Mouse (Mus musculus): ENCODE data around the gene Smarca5. TPM values are rescaled to one million over a fixed set of nuclear protein-coding genes. Genes with fewer than 3 reads are reported as not detected.
"Not testable (repeated sequence)": the region's sequence is repeated elsewhere in the genome, so short reads cannot be mapped to it uniquely, and the experiment has no call there.

Smarca5 gene
- 54.8 and 59.3 TPM in 2 replicates for polyA plus RNA-seq (2015; fragmentation: Nextera tagmentation; extraction: Ambion mirVana)

DNA sequence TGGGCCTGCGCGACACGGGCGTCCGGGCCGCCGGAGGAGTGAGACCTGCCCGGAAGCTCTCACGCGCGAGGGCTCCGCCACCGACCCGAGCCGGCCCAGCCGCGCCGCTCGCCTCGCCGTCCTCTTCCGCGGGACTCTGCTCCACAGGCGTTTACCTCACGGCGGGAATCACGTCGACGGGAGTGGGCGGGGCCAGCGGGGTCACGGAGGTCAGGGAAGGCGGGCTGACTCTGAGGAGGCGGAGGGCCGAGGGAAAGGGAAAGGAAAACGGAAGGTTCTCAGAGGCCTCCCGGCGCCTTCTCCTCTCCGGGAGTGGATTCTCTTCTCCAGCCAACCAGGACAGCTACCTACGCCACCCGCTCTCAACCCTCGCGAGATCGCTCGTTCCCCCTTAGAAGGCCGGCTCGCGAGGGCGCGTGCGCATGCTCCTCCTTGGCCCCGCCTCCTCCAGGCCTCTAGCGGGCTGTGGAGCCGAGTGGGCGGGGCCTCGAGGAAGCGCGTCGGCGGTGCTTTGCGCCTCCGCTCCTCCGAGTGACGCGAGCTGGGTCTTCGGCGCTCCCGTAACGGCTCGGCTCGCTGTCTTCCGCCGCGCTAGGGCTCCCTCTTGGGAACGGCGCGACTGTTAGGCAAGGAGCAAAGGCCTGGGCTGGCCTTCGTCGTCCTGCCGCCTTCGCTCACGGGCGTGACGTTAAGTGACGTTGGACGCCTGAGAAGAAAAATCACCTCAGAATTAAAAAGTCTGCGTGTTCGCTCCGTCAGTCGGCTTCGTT is at the start of gene Smarca5:
TSS of gene Smarca5 (minus strand) at position 343 of the 770 bp plus-strand sequence.
- Histone ChIP-seq H3K9ac (ENCODE audit: low read depth, low read length) (peak within 1 kb of the TSS; percentile 92), H3K27ac (peak within 1 kb of the TSS; percentile 99), H3K4me3 (replicated peaks; ENCODE audit: low read depth, low read length) (peak within 1 kb of the TSS; percentile 91), H3K4me2 (ENCODE audit: low read length) (peak within 1 kb of the TSS; percentile 78)
- DNase-seq (ENCODE audit: low spot score), result peak; percentile 94
- ATAC-seq (replicated peaks; ENCODE audit: low FRiP score, low read depth), result peak; percentile 98
- not testable (repeated sequence) for H3K27me3 ChIP-seq (ENCODE audit: insufficient read depth, low read length); H3K9me3 ChIP-seq (replicated peaks; ENCODE audit: low read length); H3K36me3 ChIP-seq (ENCODE audit: insufficient read depth, low read length); H3K4me1 ChIP-seq (replicated peaks; ENCODE audit: insufficient read depth, low read length)
- peak; percentile 19; the same call in 1 of the 2 replicates for TF ChIP-seq CTCF (IDR thresholded peaks at IDR 0.05; ENCODE audit: low read depth)
- WGBS, result 2% methylated on average over 73 of the region's 91 CpGs

DNA sequence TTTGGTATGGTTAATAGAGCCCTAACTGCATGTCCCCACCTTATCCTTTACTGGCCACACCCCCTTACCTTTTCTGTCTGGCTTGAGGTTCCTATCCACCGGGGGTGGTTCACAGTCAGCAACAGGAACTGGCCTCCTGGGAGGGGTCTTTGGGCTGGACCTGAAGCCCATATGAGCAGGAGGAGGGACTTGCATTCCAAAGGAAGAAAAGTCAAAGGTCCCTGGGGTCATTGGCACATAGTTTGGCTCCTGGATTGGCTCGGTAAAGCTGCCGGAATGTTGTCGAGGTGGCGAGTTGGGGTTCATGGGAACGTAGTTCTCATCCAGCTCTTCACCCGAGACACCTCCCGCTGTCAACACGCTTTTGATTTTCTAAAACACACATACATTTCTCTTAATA is 45.3 kb upstream of the Smarca5 start:
- no peaks in the 10 kb centered on the region for H3K9me3 ChIP-seq (replicated peaks; ENCODE audit: low read length)
- H3K4me2 ChIP-seq (ENCODE audit: low read length), result no peak overlapping the region
- no peak for TF ChIP-seq CTCF (IDR thresholded peaks at IDR 0.05; ENCODE audit: low read depth)
- no peak overlapping the region for H3K27ac ChIP-seq
- ATAC-seq (replicated peaks; ENCODE audit: low FRiP score, low read depth) (no peak), DNase-seq (ENCODE audit: low spot score) (no peak)
- peaks cover 15% of the 10 kb centered on the region for H3K4me1 ChIP-seq (replicated peaks; ENCODE audit: insufficient read depth, low read length)
- H3K36me3 ChIP-seq (ENCODE audit: insufficient read depth, low read length), result peaks cover 33% of the 10 kb centered on the region
- WGBS, result 90% methylated on average over 9 of the region's 9 CpGs
- H3K9ac ChIP-seq (ENCODE audit: low read depth, low read length), result no peak overlapping the region
- H3K27me3 ChIP-seq (ENCODE audit: insufficient read depth, low read length), result no peaks in the 10 kb centered on the region
- no peak overlapping the region for H3K4me3 ChIP-seq (replicated peaks; ENCODE audit: low read depth, low read length)

DNA sequence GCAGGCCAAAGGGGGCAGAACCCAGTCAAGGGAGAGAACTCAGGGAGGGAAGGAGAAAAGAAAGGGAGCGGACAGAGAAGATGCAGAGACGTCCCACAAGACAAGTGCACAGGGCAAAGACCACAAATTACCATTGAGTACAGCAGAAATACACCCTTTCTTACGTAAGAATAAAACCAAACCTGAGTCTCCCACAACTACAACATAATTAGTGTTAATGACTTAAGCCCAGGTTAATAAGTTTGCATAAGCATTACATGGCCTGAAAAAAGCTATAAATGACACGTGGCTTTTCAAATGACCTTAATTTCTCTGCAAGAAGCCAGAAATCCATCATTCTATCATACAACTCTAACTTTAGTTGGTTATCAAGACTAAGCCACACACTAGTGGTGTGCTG is 44.0 kb upstream of the Smarca5 start:
- H3K9me3 ChIP-seq (replicated peaks; ENCODE audit: low read length), result no peaks in the 10 kb centered on the region
- H3K4me2 ChIP-seq (ENCODE audit: low read length), result no peak overlapping the region
- DNase-seq (ENCODE audit: low spot score), result no peak
- no peak overlapping the region for H3K9ac ChIP-seq (ENCODE audit: low read depth, low read length)
- peaks cover 27% of the 10 kb centered on the region for H3K36me3 ChIP-seq (ENCODE audit: insufficient read depth, low read length)
- peaks cover 17% of the 10 kb centered on the region for H3K4me1 ChIP-seq (replicated peaks; ENCODE audit: insufficient read depth, low read length)
- no peak overlapping the region for H3K4me3 ChIP-seq (replicated peaks; ENCODE audit: low read depth, low read length)
- no peak for TF ChIP-seq CTCF (IDR thresholded peaks at IDR 0.05; ENCODE audit: low read depth)
- 86% methylated on average over 4 of the region's 4 CpGs for WGBS
- ATAC-seq (replicated peaks; ENCODE audit: low FRiP score, low read depth), result no peak
- no peaks in the 10 kb centered on the region for H3K27me3 ChIP-seq (ENCODE audit: insufficient read depth, low read length)
- no peak overlapping the region for H3K27ac ChIP-seq

DNA sequence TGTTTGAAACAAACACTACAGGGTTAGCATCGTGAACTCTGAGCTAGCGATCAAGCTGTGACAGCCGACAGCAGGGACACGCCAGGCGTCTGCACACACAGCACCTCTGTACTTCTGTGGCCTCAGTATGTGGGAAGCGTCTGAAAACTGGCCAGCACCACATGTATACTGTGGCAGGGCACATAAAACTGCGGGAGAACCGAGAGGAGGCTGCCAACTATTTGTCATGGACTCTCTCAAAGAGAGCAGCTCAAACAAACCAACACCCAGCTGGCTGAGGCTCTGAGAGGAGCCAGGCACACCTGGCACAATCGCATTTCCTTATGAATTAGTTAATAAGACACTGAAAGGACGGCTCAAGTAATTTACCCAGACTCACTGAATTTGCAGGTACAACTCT is 42.0 kb upstream of the Smarca5 start:
- peak; percentile 38 for DNase-seq (ENCODE audit: low spot score)
- H3K4me2 ChIP-seq (ENCODE audit: low read length), result no peak overlapping the region
- WGBS, result 35% methylated on average over 10 of the region's 10 CpGs
- no peak for ATAC-seq (replicated peaks; ENCODE audit: low FRiP score, low read depth)
- no peaks in the 10 kb centered on the region for H3K9me3 ChIP-seq (replicated peaks; ENCODE audit: low read length)
- H3K9ac ChIP-seq (ENCODE audit: low read depth, low read length), result no peak overlapping the region
- peaks cover 17% of the 10 kb centered on the region for H3K4me1 ChIP-seq (replicated peaks; ENCODE audit: insufficient read depth, low read length)
- H3K4me3 ChIP-seq (replicated peaks; ENCODE audit: low read depth, low read length), result no peak overlapping the region
- no peaks in the 10 kb centered on the region for H3K27me3 ChIP-seq (ENCODE audit: insufficient read depth, low read length)
- H3K27ac ChIP-seq, result peak overlapping the region; percentile 65
- peaks cover 32% of the 10 kb centered on the region; the same call in 1 of the 2 replicates for H3K36me3 ChIP-seq (ENCODE audit: insufficient read depth, low read length)
- TF ChIP-seq CTCF (IDR thresholded peaks at IDR 0.05; ENCODE audit: low read depth), result no peak

DNA sequence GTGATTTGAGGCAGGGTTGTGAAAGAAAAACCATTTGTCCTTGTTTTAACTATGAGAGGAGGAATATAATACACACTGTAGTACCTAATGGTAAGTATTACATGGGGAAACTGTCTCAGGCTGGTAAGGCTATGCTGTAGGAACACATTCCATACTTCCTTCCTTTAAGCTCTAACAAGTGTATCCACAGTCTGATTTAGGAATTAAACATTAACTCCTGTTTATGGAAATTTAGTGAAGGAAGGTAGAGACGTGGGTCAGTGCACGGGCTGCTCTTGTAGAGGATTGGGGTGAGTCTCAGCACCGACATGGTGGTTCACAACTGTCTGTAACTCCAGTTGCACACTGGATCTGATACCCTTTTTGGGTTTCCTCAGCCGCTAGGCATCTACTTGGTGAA is 41.0 kb upstream of the Smarca5 start:
- H3K9ac ChIP-seq (ENCODE audit: low read depth, low read length), result no peak overlapping the region
- no peak overlapping the region for H3K4me3 ChIP-seq (replicated peaks; ENCODE audit: low read depth, low read length)
- peaks cover 17% of the 10 kb centered on the region for H3K4me1 ChIP-seq (replicated peaks; ENCODE audit: insufficient read depth, low read length)
- no peak for TF ChIP-seq CTCF (IDR thresholded peaks at IDR 0.05; ENCODE audit: low read depth)
- ATAC-seq (replicated peaks; ENCODE audit: low FRiP score, low read depth), result no peak; the same call in 1 of the 2 replicates
- DNase-seq (ENCODE audit: low spot score), result no peak
- H3K36me3 ChIP-seq (ENCODE audit: insufficient read depth, low read length), result peaks cover 29% of the 10 kb centered on the region; the same call in 1 of the 2 replicates
- H3K4me2 ChIP-seq (ENCODE audit: low read length), result no peak overlapping the region
- peak overlapping the region; percentile 31; the same call in 1 of the 2 replicates for H3K27ac ChIP-seq
- no peaks in the 10 kb centered on the region for H3K9me3 ChIP-seq (replicated peaks; ENCODE audit: low read length)
- 70% methylated on average over 4 of the region's 4 CpGs for WGBS
- H3K27me3 ChIP-seq (ENCODE audit: insufficient read depth, low read length), result no peaks in the 10 kb centered on the region

DNA sequence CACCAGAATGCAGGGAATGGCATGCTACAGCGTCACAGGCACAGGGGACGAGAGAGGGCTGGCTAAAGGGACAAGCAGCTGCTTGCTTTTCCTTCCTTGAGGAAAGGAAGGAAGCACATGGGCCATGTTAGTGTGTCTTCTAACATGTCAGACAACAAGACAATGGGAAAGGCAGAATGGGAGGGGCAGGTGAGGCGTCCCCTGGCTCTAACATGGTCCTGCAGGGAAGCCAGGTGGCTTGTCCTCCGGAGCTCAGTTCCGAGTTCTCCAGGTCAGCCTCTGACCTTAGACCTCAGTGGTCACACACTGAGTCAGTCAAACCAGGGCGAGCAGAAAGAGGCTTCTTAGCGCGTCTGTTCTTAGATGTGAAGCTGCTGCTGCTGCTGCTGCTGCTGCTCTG is 37.1 kb upstream of the Smarca5 start:
- no peaks in the 10 kb centered on the region for H3K27me3 ChIP-seq (ENCODE audit: insufficient read depth, low read length)
- H3K9ac ChIP-seq (ENCODE audit: low read depth, low read length), result no peak overlapping the region; the same call in 1 of the 2 replicates
- no peak overlapping the region for H3K27ac ChIP-seq
- peaks cover 23% of the 10 kb centered on the region for H3K36me3 ChIP-seq (ENCODE audit: insufficient read depth, low read length)
- no peak overlapping the region for H3K4me2 ChIP-seq (ENCODE audit: low read length)
- no peaks in the 10 kb centered on the region for H3K9me3 ChIP-seq (replicated peaks; ENCODE audit: low read length)
- DNase-seq (ENCODE audit: low spot score) (peak; percentile 43), ATAC-seq (replicated peaks; ENCODE audit: low FRiP score, low read depth) (no peak)
- no peak overlapping the region for H3K4me3 ChIP-seq (replicated peaks; ENCODE audit: low read depth, low read length)
- H3K4me1 ChIP-seq (replicated peaks; ENCODE audit: insufficient read depth, low read length), result peaks cover 15% of the 10 kb centered on the region
- WGBS, result 55% methylated on average over 8 of the region's 8 CpGs
- no peak for TF ChIP-seq CTCF (IDR thresholded peaks at IDR 0.05; ENCODE audit: low read depth)

Measured in kidney, postnatal 0 days (tissue).